Mouse (Mus musculus): ENCODE measurements around the gene Dysf. TPM values are rescaled to one million over a fixed set of nuclear protein-coding genes. Genes with fewer than 3 reads are reported as not detected.
A peak's percentile ranks its signal among the peaks of the same experiment; 100 is the strongest.

Gene Dysf
- total and polyA plus RNA-seq, 3 experiments: 0.05 to 0.39 (median 0.38) TPM

DNA sequence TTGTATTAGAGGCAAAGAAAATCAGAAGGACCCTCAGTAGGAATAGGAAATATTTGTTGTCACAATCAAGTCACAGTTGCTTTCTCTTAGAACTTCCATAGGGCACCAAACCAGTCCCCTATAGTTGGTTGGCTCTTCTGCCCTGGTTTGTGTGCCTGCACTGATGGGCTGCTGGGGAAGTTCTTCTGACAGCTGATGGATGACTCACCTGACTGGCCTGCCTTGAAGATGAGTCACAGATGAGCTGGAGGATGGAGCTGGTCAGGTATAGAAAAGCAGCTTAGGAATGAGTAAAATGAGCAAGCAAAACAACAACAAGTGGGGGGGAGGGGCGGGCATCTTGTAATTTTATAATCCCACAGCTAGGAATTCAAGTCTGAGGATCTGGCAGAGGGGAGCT lies 5.7 kb upstream of the Dysf start:
- H3K4me2 ChIP-seq (ENCODE audit: insufficient read depth, low read depth, poor library complexity, severe bottlenecking): no peak overlapping the region
- H3K4me1 ChIP-seq (ENCODE audit: control insufficient read depth in 1 of 2, insufficient read depth in 2 of 2): peaks cover 0 to 4% of the 10 kb centered on the region in 2 experiments; a peak in 2 of 4 replicates
- dilution Hi-C loops (cut with MboI; ENCODE audit: extremely low pct_ligation_motif_present, extremely low pct_unique_long_range_greater_than_20kb, low sequenced_read_pairs): no loop called here
- no peak for DNase-seq (ENCODE audit: extremely low read depth)
- in situ Hi-C loops (cut with MboI; ENCODE audit: low pct_ligation_motif_present, low pct_unique_long_range_greater_than_20kb, low sequenced_read_pairs): no loop called here
- H3K4me3 ChIP-seq (replicated peaks in 1 of 3; ENCODE audit: low read depth in 2 of 3, low read length in 2 of 3, poor library complexity in 1 of 3): no peak overlapping the region
- no peak overlapping the region for H3K27ac ChIP-seq (ENCODE audit: insufficient read depth, low read depth)
- H3K79me2 ChIP-seq (replicated peaks; ENCODE audit: control insufficient read depth, extremely low read depth, insufficient read depth, poor library complexity, severe bottlenecking): no peaks in the 10 kb centered on the region
- H3K27me3 ChIP-seq (replicated peaks): no peaks in the 10 kb centered on the region
- H3K36me3 ChIP-seq (replicated peaks in 1 of 2; ENCODE audit: control insufficient read depth in 1 of 2, insufficient read depth in 1 of 2, low read length in 1 of 2): peaks cover 4 to 12% of the 10 kb centered on the region in 2 experiments
- no peaks in the 10 kb centered on the region for H3K9me3 ChIP-seq (replicated peaks; ENCODE audit: low read length)
- H3K9ac ChIP-seq (ENCODE audit: insufficient read depth, low read depth): no peak overlapping the region
- TF ChIP-seq IRF4 (IDR thresholded peaks at IDR 0.05; ENCODE audit: low read depth, low read length) (no peak), ETS1 (conservative IDR thresholded peaks at IDR 0.05; ENCODE audit: low read depth, low read length) (peak; percentile 51), MXI1 (IDR thresholded peaks at IDR 0.05; ENCODE audit: low read depth, low read length) (no peak)

DNA sequence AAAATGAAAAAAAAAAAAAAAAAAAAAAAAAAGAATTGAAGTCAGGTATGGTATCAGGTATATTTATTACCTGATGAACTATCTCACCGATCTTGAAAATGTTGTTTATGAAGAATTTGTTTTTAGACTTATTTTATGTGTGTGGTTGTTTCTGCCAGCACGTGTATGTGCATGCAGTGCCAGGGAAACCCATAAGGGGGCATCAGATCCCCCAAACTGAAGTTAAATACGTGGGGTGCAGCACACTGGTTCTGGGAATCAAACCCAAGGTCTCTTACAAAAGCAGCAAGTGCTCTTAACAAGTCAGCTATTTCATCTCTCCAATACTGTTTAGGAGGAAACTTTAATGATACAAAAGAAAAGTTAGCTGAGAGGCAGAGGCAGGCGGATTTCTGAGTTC lies 4.1 kb upstream of the Dysf start:
- in situ Hi-C loops (cut with MboI; ENCODE audit: low pct_ligation_motif_present, low pct_unique_long_range_greater_than_20kb, low sequenced_read_pairs) (no loop called here), dilution Hi-C loops (cut with MboI; ENCODE audit: extremely low pct_ligation_motif_present, extremely low pct_unique_long_range_greater_than_20kb, low sequenced_read_pairs) (no loop called here)
- no peak overlapping the region for H3K4me2 ChIP-seq (ENCODE audit: insufficient read depth, low read depth, poor library complexity, severe bottlenecking)
- no peaks in the 10 kb centered on the region for H3K9me3 ChIP-seq (replicated peaks; ENCODE audit: low read length)
- TF ChIP-seq ZNF384 (IDR thresholded peaks at IDR 0.05; ENCODE audit: low read depth, low read length) (no peak), IRF4 (IDR thresholded peaks at IDR 0.05; ENCODE audit: low read depth, low read length) (no peak), RAD21 (IDR thresholded peaks at IDR 0.05; ENCODE audit: low read depth, low read length) (peak; percentile 29), CTCF (conservative IDR thresholded peaks at IDR 0.05 in 1 of 2, IDR thresholded peaks at IDR 0.05 in 1 of 2; ENCODE audit: low read depth in 2 of 2, low read length in 2 of 2) (peak; percentile 20 to 53; a peak in 2 of 4 replicates), SMC3 (IDR thresholded peaks at IDR 0.05; ENCODE audit: low read depth, low read length) (peak; percentile 46)
- no peaks in the 10 kb centered on the region for H3K79me2 ChIP-seq (replicated peaks; ENCODE audit: control insufficient read depth, extremely low read depth, insufficient read depth, poor library complexity, severe bottlenecking)
- H3K4me1 ChIP-seq (ENCODE audit: control insufficient read depth in 1 of 2, insufficient read depth in 2 of 2): peaks cover 6 to 16% of the 10 kb centered on the region in 2 experiments; a peak in 2 of 4 replicates
- H3K27me3 ChIP-seq (replicated peaks): peaks cover 4% of the 10 kb centered on the region
- no peak overlapping the region for H3K9ac ChIP-seq (ENCODE audit: insufficient read depth, low read depth)
- H3K27ac ChIP-seq (ENCODE audit: insufficient read depth, low read depth): no peak overlapping the region
- no peak for DNase-seq (ENCODE audit: extremely low read depth)
- peaks cover 0 to under 1% of the 10 kb centered on the region in 2 experiments for H3K36me3 ChIP-seq (replicated peaks in 1 of 2; ENCODE audit: control insufficient read depth in 1 of 2, insufficient read depth in 1 of 2, low read length in 1 of 2)
- H3K4me3 ChIP-seq (replicated peaks in 1 of 3; ENCODE audit: low read depth in 2 of 3, low read length in 2 of 3, poor library complexity in 1 of 3): no peak overlapping the region

DNA sequence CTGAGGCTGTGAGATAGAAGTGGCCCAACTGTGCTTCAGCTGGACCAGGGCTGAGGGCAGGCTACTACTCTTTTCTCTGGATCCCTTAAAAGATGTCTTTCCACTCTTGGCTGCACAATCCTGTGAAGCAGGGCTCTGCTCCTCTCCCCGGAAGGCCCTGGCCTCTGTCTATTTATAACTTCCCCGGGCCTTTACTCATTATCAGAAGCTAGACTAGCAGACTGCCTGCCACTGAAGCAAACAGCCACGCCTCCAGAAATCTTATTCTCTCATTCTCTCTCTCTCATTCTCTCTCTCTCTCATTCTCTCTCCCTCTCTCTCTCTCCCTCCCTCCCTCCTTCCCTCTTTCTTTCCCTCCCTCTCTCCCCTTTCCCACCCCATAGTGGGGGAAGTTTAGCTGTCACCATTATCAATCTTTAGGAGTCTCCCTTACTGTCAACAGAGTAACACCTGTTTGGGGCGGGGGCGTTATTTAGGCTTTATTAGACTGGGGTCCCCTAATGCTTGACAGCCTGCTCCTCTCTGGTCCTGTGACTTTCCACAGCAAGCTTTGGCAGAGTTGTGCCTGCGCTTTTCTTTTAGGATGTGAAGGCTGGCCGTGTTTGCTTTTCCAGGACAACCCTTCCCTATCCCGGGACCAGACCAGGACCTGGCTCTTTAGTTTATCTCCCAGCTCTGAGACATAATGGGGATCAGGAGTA lies 932 bp downstream of the Dysf start:
- Histone ChIP-seq H3K79me2 (replicated peaks; ENCODE audit: control insufficient read depth, extremely low read depth, insufficient read depth, poor library complexity, severe bottlenecking) (no peaks in the 10 kb centered on the region), H3K4me1 (ENCODE audit: control insufficient read depth in 1 of 2, insufficient read depth in 2 of 2) (peaks cover 9 to 28% of the 10 kb centered on the region in 2 experiments), H3K27me3 (replicated peaks) (peaks cover 4% of the 10 kb centered on the region), H3K27ac (ENCODE audit: insufficient read depth, low read depth) (no peak overlapping the region), H3K36me3 (replicated peaks in 1 of 2; ENCODE audit: control insufficient read depth in 1 of 2, insufficient read depth in 1 of 2, low read length in 1 of 2) (no peaks in the 10 kb centered on the region), H3K4me3 (replicated peaks in 1 of 3; ENCODE audit: low read depth in 2 of 3, low read length in 2 of 3, poor library complexity in 1 of 3) (peak overlapping the region; percentile 20 to 41 (median 26)), H3K9ac (ENCODE audit: insufficient read depth, low read depth) (no peak overlapping the region), H3K4me2 (ENCODE audit: insufficient read depth, low read depth, poor library complexity, severe bottlenecking) (peak overlapping the region; percentile 89), H3K9me3 (replicated peaks; ENCODE audit: low read length) (no peaks in the 10 kb centered on the region)
- DNase-seq (ENCODE audit: extremely low read depth): peak; percentile 35
- in situ Hi-C loops (cut with MboI; ENCODE audit: low pct_ligation_motif_present, low pct_unique_long_range_greater_than_20kb, low sequenced_read_pairs): no loop called here
- dilution Hi-C loops (cut with MboI; ENCODE audit: extremely low pct_ligation_motif_present, extremely low pct_unique_long_range_greater_than_20kb, low sequenced_read_pairs): no loop called here
- TF ChIP-seq CHD1 (IDR thresholded peaks at IDR 0.05; ENCODE audit: low read depth, low read length) (no peak), SIN3A (IDR thresholded peaks at IDR 0.05; ENCODE audit: low read length) (no peak), ZKSCAN1 (IDR thresholded peaks at IDR 0.05; ENCODE audit: borderline replicate concordance, low read depth, low read length) (no peak), GABPA (IDR thresholded peaks at IDR 0.05; ENCODE audit: insufficient replicate concordance, low read depth, low read length) (no peak), MXI1 (IDR thresholded peaks at IDR 0.05; ENCODE audit: low read depth, low read length) (no peak), USF2 (conservative IDR thresholded peaks at IDR 0.05; ENCODE audit: low read depth, low read length) (no peak), MAZ (IDR thresholded peaks at IDR 0.05; ENCODE audit: low read depth, low read length) (no peak), MEF2A (IDR thresholded peaks at IDR 0.05; ENCODE audit: borderline replicate concordance, low read depth, low read length) (peak; percentile 71; the same call in 1 of the 2 replicates), MAFK (IDR thresholded peaks at IDR 0.05; ENCODE audit: insufficient replicate concordance, low read length) (no peak)
